Mouse (Mus musculus) A20 (cell line): Measurements from ENCODE around the gene Olfm2.

Source experiments
- DNase-seq: peaks from one replicate; pipeline ENCODE4 v3.0.0-alpha.2; 2011; ENCODE audit warnings: low read depth, low spot score

Gene Olfm2

GRCm38 (mm10) chr9:20745129-20745966, 801 bp downstream of the Olfm2 start:
- no peak for DNase-seq

DNA sequence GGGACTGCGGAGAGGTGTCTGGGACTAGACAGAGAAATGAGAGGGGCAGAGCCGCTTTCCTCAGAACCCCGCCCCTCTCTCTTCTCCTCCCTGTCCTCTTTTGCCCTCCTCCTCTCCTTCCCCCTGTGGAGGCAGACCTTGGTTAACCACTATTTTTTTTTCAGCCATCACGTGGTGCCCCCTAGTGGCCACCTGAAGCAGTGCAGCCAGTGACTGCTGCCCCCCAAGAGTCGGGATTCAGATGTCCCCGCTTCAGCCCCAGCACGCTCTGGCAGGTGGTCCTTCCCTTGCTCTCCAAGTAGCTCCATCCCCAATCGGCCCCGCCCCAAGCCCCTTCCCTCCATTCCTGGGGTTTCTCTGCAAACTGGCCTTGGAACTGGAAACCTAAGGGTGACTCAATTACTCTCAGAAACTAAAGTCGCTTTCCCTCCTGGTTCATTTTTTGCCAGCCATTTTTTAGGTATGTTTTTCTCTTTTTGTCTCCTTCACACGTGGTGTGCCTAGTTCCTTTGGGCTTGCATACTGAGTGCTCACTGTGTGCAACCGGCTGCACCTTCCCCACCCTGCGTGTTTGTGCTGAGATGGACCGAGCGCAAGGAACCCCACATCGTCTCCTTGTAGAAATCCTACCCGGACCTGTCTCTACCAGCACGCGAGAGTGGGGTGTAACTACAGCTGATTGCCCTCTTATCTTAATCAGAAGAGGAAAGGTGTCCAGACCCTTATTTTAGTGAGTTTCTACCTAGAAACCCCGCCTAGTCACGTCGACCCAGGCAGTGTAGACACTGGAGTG, 2.0 kb downstream of the Olfm2 start:
- peak; percentile 48 for DNase-seq

DNA sequence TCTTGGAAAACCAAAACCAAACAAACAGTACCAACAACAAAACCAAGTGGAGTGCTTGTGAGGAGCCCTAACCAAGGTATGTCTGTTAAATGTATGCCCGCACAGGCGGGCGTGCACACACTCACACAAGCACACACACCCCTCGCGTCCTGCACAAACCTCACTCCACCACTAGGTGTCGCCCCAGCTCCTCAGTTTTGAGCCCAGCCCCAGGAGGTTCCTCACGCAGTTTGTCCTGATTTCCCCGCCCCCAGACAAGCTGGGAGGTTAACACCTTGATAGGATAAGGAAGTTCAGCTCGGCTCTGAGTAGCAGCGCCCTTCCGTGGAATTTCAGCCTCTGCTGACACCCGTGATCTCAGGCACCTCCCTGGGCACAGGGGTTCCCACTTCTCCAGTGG, 5.7 kb downstream of the Olfm2 start:
- DNase-seq: peak; percentile 86

GRCm38 (mm10) chr9:20738251-20738999, 7.7 kb downstream of the Olfm2 start:
- peak; percentile 65 for DNase-seq

GRCm38 (mm10) chr9:20737227-20737626, 8.9 kb downstream of the Olfm2 start:
- peak; percentile 39 for DNase-seq

- DNase-seq: no peak
These were observed 11.5 kb downstream of the Olfm2 start for GRCm38 (mm10) chr9:20734692-20735091.

GRCm38 (mm10) chr9:20731797-20732196, 14.4 kb downstream of the Olfm2 start:
- DNase-seq: no peak

GRCm38 (mm10) chr9:20729451-20729850, 16.7 kb downstream of the Olfm2 start:
- no peak for DNase-seq

DNA sequence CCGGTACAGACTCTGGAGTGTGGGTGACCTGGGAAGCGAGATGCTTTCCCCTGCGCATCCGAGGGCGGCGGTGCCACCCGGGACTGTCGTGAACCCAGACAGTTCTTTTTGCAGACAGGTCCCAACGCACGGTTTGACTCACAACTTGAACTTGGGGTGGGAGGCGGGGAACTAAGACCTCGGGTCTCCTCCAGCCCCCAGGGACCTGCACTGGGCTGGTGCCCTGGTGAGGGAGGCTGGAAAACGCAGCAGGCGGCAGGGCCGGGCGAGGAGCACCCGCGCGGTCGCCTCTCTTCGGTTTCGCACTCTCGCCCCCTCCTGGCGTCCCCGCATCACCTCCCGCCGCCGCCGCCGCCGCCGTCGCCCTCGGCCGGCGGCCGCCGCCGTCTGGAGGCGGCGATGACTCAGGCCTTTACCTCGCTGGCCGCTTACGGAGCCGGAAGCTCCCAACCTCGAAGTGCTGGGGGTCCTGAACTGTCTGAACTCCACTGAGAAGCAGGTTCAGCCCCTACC, 18.5 kb downstream of the Olfm2 start:
- DNase-seq: peak; percentile 66

GRCm38 (mm10) chr9:20726859-20727600, 19.1 kb downstream of the Olfm2 start:
- DNase-seq: peak; percentile 35

- DNase-seq: no peak
These were observed 19.9 kb downstream of the Olfm2 start for GRCm38 (mm10) chr9:20726134-20726858.

DNA sequence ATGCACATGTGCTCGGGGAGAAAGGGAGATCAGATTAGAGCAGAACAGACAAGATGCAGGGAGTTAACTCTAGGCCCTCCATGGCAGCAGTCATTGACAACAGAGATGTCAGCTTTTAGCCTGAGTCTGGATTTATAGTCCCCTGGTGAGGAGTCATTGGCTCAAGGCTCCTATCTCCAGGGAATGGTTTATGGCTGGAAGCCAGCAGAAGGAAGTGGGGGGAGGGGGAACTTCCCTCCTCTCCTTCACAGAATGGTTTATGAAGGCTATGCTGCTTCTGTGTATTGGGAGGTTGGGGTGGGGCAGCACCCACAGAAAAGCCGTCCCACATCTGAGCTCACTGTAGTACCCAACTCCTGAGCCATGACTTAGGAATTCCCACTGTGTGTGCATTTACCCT, 24.6 kb downstream of the Olfm2 start:
- no peak for DNase-seq

- peak; percentile 59 for DNase-seq
These were observed 30.8 kb downstream of the Olfm2 start for GRCm38 (mm10) chr9:20715332-20715731.

DNA sequence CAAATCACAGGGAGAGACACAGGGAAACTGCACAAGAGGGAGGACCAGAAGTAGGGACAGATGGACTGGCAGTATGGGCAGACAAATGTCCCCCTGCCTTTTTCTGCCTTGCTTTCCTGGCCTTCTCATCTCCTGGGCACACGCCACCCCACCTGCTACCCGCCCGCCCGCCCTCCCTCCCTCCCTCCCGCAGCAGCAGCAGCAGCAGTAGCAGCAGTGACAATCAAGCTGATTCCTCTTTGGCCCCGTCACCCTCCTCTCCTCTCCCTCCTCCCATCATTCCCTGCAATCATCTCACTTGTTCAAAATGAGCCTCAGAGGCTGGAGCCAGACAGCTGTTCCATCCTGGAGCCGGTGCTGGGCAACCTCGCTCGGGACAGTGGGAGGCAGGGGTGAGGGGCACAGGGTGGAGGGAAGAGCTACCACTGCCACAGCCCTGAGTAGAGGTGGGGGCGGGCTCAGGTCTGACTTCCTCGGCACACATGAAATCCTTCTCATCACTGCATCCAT, 32.6 kb downstream of the Olfm2 start:
- DNase-seq: no peak

- no peak for DNase-seq
These were observed 33.1 kb downstream of the Olfm2 start for GRCm38 (mm10) chr9:20712934-20713477.

GRCm38 (mm10) chr9:20710471-20710870, 35.7 kb downstream of the Olfm2 start:
- no peak for DNase-seq

GRCm38 (mm10) chr9:20705981-20706380, 40.2 kb downstream of the Olfm2 start:
- DNase-seq: no peak

GRCm38 (mm10) chr9:20705420-20705819, 40.7 kb downstream of the Olfm2 start:
- DNase-seq: no peak

DNA sequence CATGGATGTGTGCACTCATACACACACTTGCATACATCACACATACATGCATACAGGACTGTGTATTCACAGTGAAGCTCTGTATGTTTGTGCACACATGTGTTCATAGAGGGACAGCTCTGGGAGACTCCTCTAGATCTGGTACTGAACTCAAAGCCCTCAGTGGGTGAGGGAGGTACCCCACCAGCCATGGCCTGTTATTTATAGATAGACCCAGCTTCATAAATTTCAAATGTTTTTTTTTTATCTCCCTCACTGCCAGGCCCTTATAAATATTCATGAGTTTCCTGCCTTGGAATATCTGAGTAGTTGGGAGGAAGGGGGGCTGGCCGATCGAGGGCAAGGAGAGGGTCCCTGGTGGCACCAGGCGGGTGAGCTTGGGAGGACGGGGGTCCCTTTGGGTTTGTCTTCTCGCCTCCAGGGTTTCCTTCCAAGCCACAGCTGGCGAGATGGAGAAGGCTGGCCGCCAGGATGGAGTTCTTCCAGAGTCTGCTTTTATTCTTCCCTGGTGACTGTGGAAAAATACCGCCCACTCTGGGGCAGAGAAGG, 42.2 kb downstream of the Olfm2 start:
- no peak for DNase-seq

GRCm38 (mm10) chr9:20697466-20697865, 48.7 kb downstream of the Olfm2 start:
- DNase-seq: no peak
